Mouse (Mus musculus) CH12.LX (cell line): Measurements from ENCODE around the gene Oxct1. TPM values are rescaled to one million over a fixed set of nuclear protein-coding genes. Genes with fewer than 3 reads are reported as not detected.

Experiments used
- DNase-seq: peaks from one replicate; pipeline ENCODE4 v3.0.0-alpha.2; 2013; ENCODE audit errors: extremely low read depth
- H3K27ac ChIP-seq: 2 replicates; pipeline ENCODE4 v1.5.1; 2012; ENCODE audit warnings: low read depth, mild to moderate bottlenecking, control low read depth, moderate library complexity; ENCODE audit not compliant: insufficient read depth
- H3K27me3 ChIP-seq: replicated peaks from 2 replicates; pipeline ENCODE3; 2012; ENCODE audit warnings: inconsistent platforms
- H3K36me3 ChIP-seq, 2 experiments: replicated peaks in 1 of 2; 2 replicates each; pipeline versions ENCODE3 to v1.6.1; 2012; ENCODE audit warnings: inconsistent platforms in 1 of 2, low read length in 1 of 2, mild to moderate bottlenecking in 1 of 2, mixed read lengths in 1 of 2, moderate library complexity in 1 of 2; ENCODE audit not compliant: control insufficient read depth in 1 of 2, insufficient read depth in 1 of 2
- H3K4me1 ChIP-seq, 2 experiments: 2 replicates each; pipeline ENCODE4 v1.6.1; 2012; ENCODE audit warnings: inconsistent platforms in 1 of 2, moderate library complexity in 1 of 2; ENCODE audit not compliant: insufficient read depth in 2 of 2, control insufficient read depth in 1 of 2
- H3K4me2 ChIP-seq: 2 replicates; pipeline ENCODE4 v1.6.1; 2012; ENCODE audit warnings: low read depth, mild to moderate bottlenecking, control low read depth; ENCODE audit not compliant: poor library complexity, insufficient read depth, severe bottlenecking
- H3K4me3 ChIP-seq, 3 experiments: fragments of 150-350 bp in 1 of 3; sonication (generic) in 1 of 3; replicated peaks in 1 of 3; 2 replicates each; pipeline versions ENCODE3 to v1.5.1; 2011 to 2012; ENCODE audit warnings: low read depth in 2 of 3, low read length in 2 of 3, mild to moderate bottlenecking in 2 of 3, moderate library complexity in 2 of 3, control low read depth in 1 of 3, improper control_type of control experiment in 1 of 3, inconsistent platforms in 1 of 3, mixed read lengths in 1 of 3; ENCODE audit not compliant: poor library complexity in 1 of 3
- H3K79me2 ChIP-seq: replicated peaks from 2 replicates; pipeline ENCODE4 v1.6.1; 2012; ENCODE audit warnings: mild to moderate bottlenecking, moderate library complexity; ENCODE audit not compliant: control insufficient read depth, poor library complexity, insufficient read depth, severe bottlenecking; ENCODE audit errors: extremely low read depth
- H3K9ac ChIP-seq: 2 replicates; pipeline ENCODE4 v1.6.1; 2012; ENCODE audit warnings: low read depth, mild to moderate bottlenecking, control low read depth, moderate library complexity; ENCODE audit not compliant: insufficient read depth
- H3K9me3 ChIP-seq: replicated peaks from 2 replicates; pipeline ENCODE3; 2012; ENCODE audit warnings: low read length, inconsistent platforms, mixed read lengths
- BHLHE40 ChIP-seq: IDR thresholded peaks from 2 replicates; pipeline ENCODE4 v1.6.1; 2011; ENCODE audit warnings: mild to moderate bottlenecking, low read depth, low read length, improper control_type of control experiment
- CHD1 ChIP-seq: IDR thresholded peaks from 2 replicates; pipeline ENCODE4 v1.6.1; 2012; ENCODE audit warnings: low read depth, low read length, improper control_type of control experiment, inconsistent platforms
- CHD2 ChIP-seq: IDR thresholded peaks from 2 replicates; pipeline ENCODE4 v1.6.1; 2011; ENCODE audit warnings: low read length, improper control_type of control experiment
- CTCF ChIP-seq, 2 experiments: IDR thresholded peaks in 1 of 2; conservative IDR thresholded peaks in 1 of 2; 2 replicates each; pipeline ENCODE4 v1.5.1; 2011 to 2012; ENCODE audit warnings: low read depth in 2 of 2, low read length in 2 of 2, improper control_type of control experiment in 1 of 2, inconsistent platforms in 1 of 2, mild to moderate bottlenecking in 1 of 2, moderate library complexity in 1 of 2
- E2F4 ChIP-seq: IDR thresholded peaks from 2 replicates; pipeline ENCODE4 v1.6.1; 2011; ENCODE audit warnings: low read depth, low read length, improper control_type of control experiment; ENCODE audit not compliant: insufficient replicate concordance
- ELF1 ChIP-seq: IDR thresholded peaks from 2 replicates; pipeline ENCODE4 v1.6.1; 2014; ENCODE audit warnings: low read depth, mild to moderate bottlenecking, inconsistent platforms, low read length, improper control_type of control experiment
- EP300 ChIP-seq: IDR thresholded peaks from 2 replicates; pipeline ENCODE4 v1.6.1; 2011; ENCODE audit warnings: low read length, improper control_type of control experiment
- ETS1 ChIP-seq: conservative IDR thresholded peaks from 2 replicates; pipeline ENCODE4 v1.6.1; 2012; ENCODE audit warnings: low read depth, mild to moderate bottlenecking, inconsistent platforms, low read length, improper control_type of control experiment, moderate library complexity
- GABPA ChIP-seq: IDR thresholded peaks from 2 replicates; pipeline ENCODE4 v1.6.1; 2012; ENCODE audit warnings: low read depth, low read length, improper control_type of control experiment, inconsistent platforms; ENCODE audit not compliant: insufficient replicate concordance
- HCFC1 ChIP-seq: IDR thresholded peaks from 2 replicates; pipeline ENCODE4 v1.6.1; 2012; ENCODE audit warnings: low read depth, mild to moderate bottlenecking, inconsistent platforms, low read length, improper control_type of control experiment
- IRF4 ChIP-seq: IDR thresholded peaks from 2 replicates; pipeline ENCODE4 v1.6.1; 2014; ENCODE audit warnings: low read depth, mild to moderate bottlenecking, inconsistent platforms, low read length, improper control_type of control experiment
- JUN ChIP-seq: IDR thresholded peaks from 2 replicates; pipeline ENCODE4 v1.6.1; 2011; ENCODE audit warnings: low read depth, mild to moderate bottlenecking, low read length, improper control_type of control experiment, moderate library complexity; ENCODE audit not compliant: insufficient read depth
- JUND ChIP-seq: conservative IDR thresholded peaks from 2 replicates; pipeline ENCODE4 v1.6.1; 2011; ENCODE audit warnings: low read depth, low read length, improper control_type of control experiment
- KAT2A ChIP-seq: IDR thresholded peaks from 2 replicates; pipeline ENCODE4 v1.6.1; 2012; ENCODE audit warnings: low read length, improper control_type of control experiment, inconsistent platforms; ENCODE audit not compliant: insufficient replicate concordance
- MAFK ChIP-seq: IDR thresholded peaks from 2 replicates; pipeline ENCODE4 v1.6.1; 2011; ENCODE audit warnings: low read length, improper control_type of control experiment; ENCODE audit not compliant: insufficient replicate concordance
- MAX ChIP-seq: IDR thresholded peaks from 2 replicates; pipeline ENCODE4 v1.6.1; 2011; ENCODE audit warnings: low read length, improper control_type of control experiment
- MAZ ChIP-seq: IDR thresholded peaks from 2 replicates; pipeline ENCODE4 v1.6.1; 2012; ENCODE audit warnings: low read depth, mild to moderate bottlenecking, inconsistent platforms, low read length, improper control_type of control experiment, moderate library complexity
- MEF2A ChIP-seq: IDR thresholded peaks from 2 replicates; pipeline ENCODE4 v1.6.1; 2014; ENCODE audit warnings: low read depth, mild to moderate bottlenecking, inconsistent platforms, low read length, improper control_type of control experiment, borderline replicate concordance
- MXI1 ChIP-seq: IDR thresholded peaks from 2 replicates; pipeline ENCODE4 v1.6.1; 2011; ENCODE audit warnings: mild to moderate bottlenecking, low read depth, low read length, improper control_type of control experiment
- MYC ChIP-seq: IDR thresholded peaks from 2 replicates; pipeline ENCODE4 v1.6.1; 2011; ENCODE audit warnings: low read depth, mild to moderate bottlenecking, improper control_type of control experiment, low read length
- NELFE ChIP-seq: IDR thresholded peaks from 2 replicates; pipeline ENCODE4 v1.6.1; 2011; ENCODE audit warnings: low read depth, low read length, improper control_type of control experiment
- NRF1 ChIP-seq: IDR thresholded peaks from 2 replicates; pipeline ENCODE4 v1.6.1; 2014; ENCODE audit warnings: low read depth, mild to moderate bottlenecking, inconsistent platforms, low read length, improper control_type of control experiment, moderate library complexity
- PAX5 ChIP-seq: IDR thresholded peaks from 2 replicates; pipeline ENCODE4 v1.6.1; 2012; ENCODE audit warnings: low read length, inconsistent platforms, mixed read lengths
- POLR2A ChIP-seq: IDR thresholded peaks from 2 replicates; pipeline ENCODE4 v1.6.1; 2011; ENCODE audit warnings: low read depth, mild to moderate bottlenecking, improper control_type of control experiment, low read length
- POLR2AphosphoS2 ChIP-seq: IDR thresholded peaks from 2 replicates; pipeline ENCODE4 v1.6.1; 2011; ENCODE audit warnings: low read depth, low read length, improper control_type of control experiment
- RAD21 ChIP-seq: IDR thresholded peaks from 2 replicates; pipeline ENCODE4 v1.6.1; 2011; ENCODE audit warnings: low read depth, mild to moderate bottlenecking, low read length, improper control_type of control experiment, moderate library complexity
- RCOR1 ChIP-seq: conservative IDR thresholded peaks from 2 replicates; pipeline ENCODE4 v1.6.1; 2012; ENCODE audit warnings: low read depth, mild to moderate bottlenecking, inconsistent platforms, low read length, improper control_type of control experiment
- SIN3A ChIP-seq: IDR thresholded peaks from 2 replicates; pipeline ENCODE4 v1.6.1; 2012; ENCODE audit warnings: low read length, improper control_type of control experiment, inconsistent platforms
- SMC3 ChIP-seq: IDR thresholded peaks from 2 replicates; pipeline ENCODE4 v1.6.1; 2011; ENCODE audit warnings: low read depth, low read length, improper control_type of control experiment
- TBP ChIP-seq: conservative IDR thresholded peaks from 2 replicates; pipeline ENCODE4 v1.6.1; 2011; ENCODE audit warnings: low read depth, low read length, improper control_type of control experiment
- TCF12 ChIP-seq: IDR thresholded peaks from 2 replicates; pipeline ENCODE4 v1.6.1; 2014; ENCODE audit warnings: low read depth, mild to moderate bottlenecking, inconsistent platforms, low read length, improper control_type of control experiment
- UBTF ChIP-seq: IDR thresholded peaks from 2 replicates; pipeline ENCODE4 v1.6.1; 2012; ENCODE audit warnings: low read depth, mild to moderate bottlenecking, inconsistent platforms, low read length, improper control_type of control experiment, moderate library complexity
- USF1 ChIP-seq: IDR thresholded peaks from 2 replicates; pipeline ENCODE4 v1.6.1; 2014; ENCODE audit warnings: low read depth, mild to moderate bottlenecking, inconsistent platforms, low read length, improper control_type of control experiment
- USF2 ChIP-seq: conservative IDR thresholded peaks from 2 replicates; pipeline ENCODE4 v1.6.1; 2011; ENCODE audit warnings: low read depth, low read length, improper control_type of control experiment
- ZC3H11A ChIP-seq: IDR thresholded peaks from 2 replicates; pipeline ENCODE4 v1.6.1; 2012; ENCODE audit warnings: low read depth, mild to moderate bottlenecking, inconsistent platforms, low read length, improper control_type of control experiment
- ZKSCAN1 ChIP-seq: IDR thresholded peaks from 2 replicates; pipeline ENCODE4 v1.6.1; 2012; ENCODE audit warnings: low read depth, inconsistent platforms, low read length, improper control_type of control experiment, borderline replicate concordance
- ZMIZ1 ChIP-seq: IDR thresholded peaks from 2 replicates; pipeline ENCODE4 v1.6.1; 2012; ENCODE audit warnings: low read depth, mild to moderate bottlenecking, inconsistent platforms, low read length, improper control_type of control experiment
- ZNF384 ChIP-seq: IDR thresholded peaks from 2 replicates; pipeline ENCODE4 v1.6.1; 2012; ENCODE audit warnings: low read depth, low read length, improper control_type of control experiment, inconsistent platforms
- dilution Hi-C: fragments of 300-500 bp; cut with MboI; formaldehyde crosslinking; loops from 2 replicates; pipeline ENCODE4 v1.14.3; 2020; ENCODE audit warnings: low sequenced_read_pairs; ENCODE audit not compliant: extremely low pct_unique_long_range_greater_than_20kb, extremely low pct_ligation_motif_present
- in situ Hi-C: fragments of 300-500 bp; cut with MboI; formaldehyde crosslinking; loops from 3 replicates; pipeline ENCODE4 v1.14.3; 2019; ENCODE audit warnings: low sequenced_read_pairs, low pct_ligation_motif_present, low pct_unique_long_range_greater_than_20kb, mixed read lengths
- polyA plus RNA-seq: library from polyadenylated mRNA; unstranded; fragments of >175 nt; gene quantifications from 2 replicates; pipeline ENCODE4 v1.2.1, GENCODE M21; 2012; ENCODE audit warnings: low read depth; ENCODE audit not compliant: insufficient read length
- total RNA-seq, 2 experiments: library from RNA; depleted of rRNA; stranded (reverse); fragments of 300-350 nt in 1 of 2; fragments of >200 nt in 1 of 2; gene quantifications; 2 replicates each; pipeline ENCODE4 v1.2.3; 2012 to 2014

Oxct1 gene
- total RNA-seq (2012; rRNA removed) (101 and 103 TPM in 2 replicates), total RNA-seq (2014; rRNA removed) (105 and 107 TPM in 2 replicates), polyA plus RNA-seq (127 TPM in 2 replicates)

GRCm38 (mm10) chr15:4026231-4026773 lies at the start of gene Oxct1:
Gene Oxct1 (plus strand): TSS chr15:4026383.
- TF ChIP-seq MXI1: peak; percentile 22; the same call in 1 of the 2 replicates
- 0 out of 2 replicates have a peak, but pooled peaks have one; percentile 23 for TF ChIP-seq TBP
- peak in 1 of 2 experiments; percentile 68; a peak in 2 of 4 replicates for TF ChIP-seq CTCF (conservative IDR thresholded peaks at IDR 0.05 in 1 of 2, IDR thresholded peaks at IDR 0.05 in 1 of 2; ENCODE audit: low read depth in 2 of 2, low read length in 2 of 2)
- no peak for TF ChIP-seq CHD1
- TF ChIP-seq ZMIZ1: peak; percentile 55
- TF ChIP-seq JUN: no peak
- no peak for TF ChIP-seq KAT2A
- no peak; the same call in none of the 2 replicates for TF ChIP-seq MEF2A
- TF ChIP-seq IRF4: no peak
- TF ChIP-seq MAZ: peak; percentile 55; the same call in 1 of the 2 replicates
- peak; percentile 61 for TF ChIP-seq POLR2A
- TF ChIP-seq RAD21: peak; percentile 45
- TF ChIP-seq EP300: no peak; the same call in 1 of the 2 replicates
- 0 out of 2 replicates have a peak, but pooled peaks have one; percentile 44 for TF ChIP-seq MYC
- no peak for TF ChIP-seq ZNF384
- TF ChIP-seq ZC3H11A: no peak
- peak; percentile 20; the same call in 1 of the 2 replicates for TF ChIP-seq BHLHE40
- TF ChIP-seq E2F4: no peak
- TF ChIP-seq TCF12: peak; percentile 55
- TF ChIP-seq POLR2AphosphoS2: no peak
- TF ChIP-seq ELF1: peak; percentile 43; the same call in 1 of the 2 replicates
- TF ChIP-seq PAX5: no peak
- no peak for TF ChIP-seq USF2
- no peak for TF ChIP-seq MAFK
- TF ChIP-seq SMC3: peak; percentile 39
- TF ChIP-seq ZKSCAN1: no peak
- TF ChIP-seq UBTF: no peak
- no peak for TF ChIP-seq CHD2
- no peak for TF ChIP-seq USF1
- 0 out of 2 replicates have a peak, but pooled peaks have one; percentile 30 for TF ChIP-seq NELFE
- no peak; the same call in 1 of the 2 replicates for TF ChIP-seq RCOR1
- TF ChIP-seq GABPA: no peak
- TF ChIP-seq MAX: no peak; the same call in 1 of the 2 replicates
- no peak; the same call in 1 of the 2 replicates for TF ChIP-seq HCFC1
- TF ChIP-seq JUND: no peak
- peak; percentile 34; the same call in 1 of the 2 replicates for TF ChIP-seq SIN3A
- TF ChIP-seq ETS1: no peak; the same call in 1 of the 2 replicates
- no peak; the same call in 1 of the 2 replicates for TF ChIP-seq NRF1
- TF ChIP-seq, all 38 proteins: peak for 14

More at GRCm38 (mm10) chr15:4026231-4026773, at the start of gene Oxct1:
- peak within 1 kb of the TSS; percentile 47 for H3K27ac ChIP-seq
- dilution Hi-C loops (no loop called here), in situ Hi-C loops (loop anchor here (25.0 kb wide), 1 partner anchor 1086 kb away; the partner anchor contains the start of genes Card6 and Rpl37)
- H3K9ac ChIP-seq: peak within 1 kb of the TSS; percentile 53
- no peaks in the 10 kb centered on the region for H3K9me3 ChIP-seq
- peak within 1 kb of the TSS; percentile 65 for H3K4me2 ChIP-seq
- DNase-seq: peak; percentile 86
- H3K4me1 ChIP-seq: peaks cover under 1 to 23% of the 10 kb centered on the region in 2 experiments; a peak in 3 of 4 replicates
- H3K36me3 ChIP-seq: peaks cover 0 to 3% of the 10 kb centered on the region in 2 experiments
- peaks cover 3% of the 10 kb centered on the region; the same call in 1 of the 2 replicates for H3K79me2 ChIP-seq
- no peaks in the 10 kb centered on the region for H3K27me3 ChIP-seq
- peak within 1 kb of the TSS; percentile 66 to 79 (median 78) for H3K4me3 ChIP-seq
